Mouse (Mus musculus): Measurements from ENCODE around the gene Bcl2l12.

Bcl2l12 gene

GRCm38 (mm10) chr7:44986879-44987718, 11.4 kb downstream of the Bcl2l12 start:
- DNase-seq (ENCODE audit: inconsistent ontology term) = no peak

- peak; percentile 99 for DNase-seq (ENCODE audit: inconsistent ontology term)
These were observed 12.2 kb downstream of the Bcl2l12 start, which contains the start of gene Prmt1 for GRCm38 (mm10) chr7:44986192-44986878. Gene Prmt1 (minus strand): TSS chr7:44986568.

- DNase-seq (ENCODE audit: inconsistent ontology term) = peak; percentile 88
These were observed 12.8 kb downstream of the Bcl2l12 start for GRCm38 (mm10) chr7:44985595-44986191.

GRCm38 (mm10) chr7:44984833-44985164, 13.7 kb downstream of the Bcl2l12 start:
- DNase-seq (ENCODE audit: inconsistent ontology term) = no peak

GRCm38 (mm10) chr7:44983944-44984832, 14.3 kb downstream of the Bcl2l12 start:
- no peak for DNase-seq (ENCODE audit: inconsistent ontology term)

- DNase-seq (ENCODE audit: inconsistent ontology term) = peak; percentile 73
These were observed 15.4 kb downstream of the Bcl2l12 start for GRCm38 (mm10) chr7:44983085-44983484.

GRCm38 (mm10) chr7:44981539-44981938, 17.0 kb downstream of the Bcl2l12 start:
- no peak for DNase-seq (ENCODE audit: inconsistent ontology term)

GRCm38 (mm10) chr7:44978300-44978699, 20.2 kb downstream of the Bcl2l12 start:
- DNase-seq (ENCODE audit: inconsistent ontology term) = no peak

GRCm38 (mm10) chr7:44975117-44975419, 23.4 kb downstream of the Bcl2l12 start:
- no peak for DNase-seq (ENCODE audit: inconsistent ontology term)

GRCm38 (mm10) chr7:44974383-44975116, 24.0 kb downstream of the Bcl2l12 start, which contains the start of gene Cpt1c:
Gene Cpt1c (minus strand): TSS chr7:44974851.
- DNase-seq (ENCODE audit: inconsistent ontology term) = peak; percentile 97

GRCm38 (mm10) chr7:44973415-44974130, 24.9 kb downstream of the Bcl2l12 start:
- DNase-seq (ENCODE audit: inconsistent ontology term) = no peak

GRCm38 (mm10) chr7:44971142-44971541, 27.4 kb downstream of the Bcl2l12 start:
- no peak for DNase-seq (ENCODE audit: inconsistent ontology term)

- DNase-seq (ENCODE audit: inconsistent ontology term) = peak; percentile 90
These were observed 28.3 kb downstream of the Bcl2l12 start for GRCm38 (mm10) chr7:44970231-44970691.

GRCm38 (mm10) chr7:44966638-44967037, 31.9 kb downstream of the Bcl2l12 start:
- DNase-seq (ENCODE audit: inconsistent ontology term) = no peak

- no peak for DNase-seq (ENCODE audit: inconsistent ontology term)
These were observed 32.5 kb downstream of the Bcl2l12 start for GRCm38 (mm10) chr7:44965975-44966374.

- DNase-seq (ENCODE audit: inconsistent ontology term) = no peak
These were observed 33.5 kb downstream of the Bcl2l12 start for GRCm38 (mm10) chr7:44964990-44965389.

- DNase-seq (ENCODE audit: inconsistent ontology term) = no peak
These were observed 35.7 kb downstream of the Bcl2l12 start for GRCm38 (mm10) chr7:44962831-44963230.

GRCm38 (mm10) chr7:44962337-44962736, 36.2 kb downstream of the Bcl2l12 start:
- no peak for DNase-seq (ENCODE audit: inconsistent ontology term)

- DNase-seq (ENCODE audit: inconsistent ontology term) = no peak
These were observed 38.0 kb downstream of the Bcl2l12 start for GRCm38 (mm10) chr7:44960512-44960910.

GRCm38 (mm10) chr7:44959874-44960511, 38.5 kb downstream of the Bcl2l12 start:
- no peak for DNase-seq (ENCODE audit: inconsistent ontology term)

All from Muller cell, postnatal 12 days (primary cell).